Mouse (Mus musculus) lung, embryonic 15.5 days (tissue): ENCODE data around the gene Ctc1. TPM values are rescaled to one million over a fixed set of nuclear protein-coding genes. Genes with fewer than 3 reads are reported as not detected.
A peak's percentile ranks its signal among the peaks of the same experiment; 100 is the strongest.

Source experiments
- ATAC-seq: fragments of 200-750 bp; cut with Nextera tagmentation; 2 replicates; pipeline ENCODE4 v1.8.0; 2017; ENCODE audit warnings: moderate number of reproducible peaks, borderline replicate concordance; ENCODE audit not compliant: low FRiP score, low TSS enrichment; ENCODE audit errors: extremely low read depth
- H3K27ac ChIP-seq: fragments of 300-500 bp; sonication (generic); 2 replicates; pipeline ENCODE4 v1.5.1; 2015; ENCODE audit warnings: moderate library complexity, mild to moderate bottlenecking, inconsistent platforms
- H3K27me3 ChIP-seq: fragments of 300-500 bp; sonication (generic); 2 replicates; pipeline ENCODE4 v1.6.1; 2015; ENCODE audit warnings: inconsistent platforms
- H3K36me3 ChIP-seq: fragments of 300-500 bp; sonication (generic); 2 replicates; pipeline ENCODE4 v1.6.1; 2015; ENCODE audit warnings: inconsistent platforms
- H3K4me1 ChIP-seq: fragments of 300-500 bp; sonication (generic); 2 replicates; pipeline ENCODE4 v1.6.1; 2015; ENCODE audit warnings: inconsistent platforms
- H3K4me2 ChIP-seq: fragments of 300-500 bp; sonication (generic); 2 replicates; pipeline ENCODE4 v1.6.1; 2015; ENCODE audit warnings: inconsistent platforms, mild to moderate bottlenecking, moderate library complexity
- H3K4me3 ChIP-seq: fragments of 300-500 bp; sonication (generic); 2 replicates; pipeline ENCODE4 v1.5.1; 2015; ENCODE audit warnings: mild to moderate bottlenecking, inconsistent platforms
- H3K9ac ChIP-seq: fragments of 300-500 bp; sonication (generic); 2 replicates; pipeline ENCODE4 v1.6.1; 2015; ENCODE audit warnings: inconsistent platforms
- H3K9me3 ChIP-seq: fragments of 300-500 bp; sonication (generic); 2 replicates; pipeline ENCODE4 v1.6.1; 2016; ENCODE audit warnings: inconsistent platforms
- WGBS: fragments of 180-500 bp; shearing (Covaris S2); methylation state at CpG from one replicate; pipeline ENCODE4 v1.1.7; 2015; 5-methylcytosine and 5-hydroxymethylcytosine counted together
- polyA plus RNA-seq: library from polyadenylated mRNA; unstranded; fragments of >200 nt; fragmentation: Nextera tagmentation; extraction: Ambion mirVana; gene quantifications from 2 replicates; pipeline ENCODE4 v1.2.1, GENCODE M21; 2015

Gene Ctc1
- polyA plus RNA-seq, 1 experiment from 2014 or later, result 53.3 TPM

GRCm38 (mm10) chr11:69037231-69038061 lies 21.7 kb downstream of the Ctc1 start:
- H3K27me3 ChIP-seq, result no peaks in the 10 kb centered on the region
- no peaks in the 10 kb centered on the region for H3K9me3 ChIP-seq
- H3K27ac ChIP-seq, result peak overlapping the region; percentile 86
- H3K36me3 ChIP-seq, result peaks cover 38% of the 10 kb centered on the region
- peak overlapping the region; percentile 65 for H3K4me3 ChIP-seq
- peak overlapping the region; percentile 69 for H3K9ac ChIP-seq
- 0 out of 2 replicates have a peak, but pooled peaks have one; percentile 21 for ATAC-seq
- peak overlapping the region; percentile 59 for H3K4me2 ChIP-seq
- H3K4me1 ChIP-seq, result peaks cover 29% of the 10 kb centered on the region
- under 1% methylated on average over 34 of the region's 34 CpGs for WGBS

GRCm38 (mm10) chr11:69038173-69038572 lies 22.5 kb downstream of the Ctc1 start:
- Histone ChIP-seq H3K27ac (no peak overlapping the region), H3K4me3 (no peak overlapping the region)

GRCm38 (mm10) chr11:69045531-69046394 lies 30.1 kb downstream of the Ctc1 start, which contains the start of gene Aurkb:
TSS of gene Aurkb (plus strand) at chr11:69045647.
- Histone ChIP-seq H3K9ac (peak within 1 kb of the TSS; percentile 78), H3K9me3 (no peaks in the 10 kb centered on the region), H3K27me3 (no peaks in the 10 kb centered on the region), H3K27ac (peak within 1 kb of the TSS; percentile 95), H3K4me3 (peak within 1 kb of the TSS; percentile 75), H3K4me2 (peak within 1 kb of the TSS; percentile 74), H3K4me1 (peaks cover 32% of the 10 kb centered on the region), H3K36me3 (peaks cover 19% of the 10 kb centered on the region)
- peak; percentile 72 for ATAC-seq
- under 1% methylated on average over 54 of the region's 54 CpGs for WGBS

More at GRCm38 (mm10) chr11:69038173-69038572, 22.5 kb downstream of the Ctc1 start:
- H3K4me1 ChIP-seq, result peaks cover 29% of the 10 kb centered on the region
- H3K27me3 ChIP-seq, result no peaks in the 10 kb centered on the region
- 68% methylated on average over 5 of the region's 5 CpGs for WGBS
- no peaks in the 10 kb centered on the region for H3K9me3 ChIP-seq
- ATAC-seq, result no peak
- peaks cover 31% of the 10 kb centered on the region for H3K36me3 ChIP-seq
- H3K9ac ChIP-seq, result no peak overlapping the region
- H3K4me2 ChIP-seq, result peak overlapping the region; percentile 82; the same call in 1 of the 2 replicates

- H3K9me3 ChIP-seq, result no peaks in the 10 kb centered on the region
- peak overlapping the region; percentile 74 for H3K4me2 ChIP-seq
- peak overlapping the region; percentile 75 for H3K4me3 ChIP-seq
- peaks cover 32% of the 10 kb centered on the region for H3K4me1 ChIP-seq
- WGBS, result 6% methylated on average over 9 of the region's 9 CpGs
- H3K9ac ChIP-seq, result peak overlapping the region; percentile 78
- H3K27ac ChIP-seq, result peak overlapping the region; percentile 95
- H3K27me3 ChIP-seq, result no peaks in the 10 kb centered on the region
- H3K36me3 ChIP-seq, result peaks cover 24% of the 10 kb centered on the region
- no peak for ATAC-seq
These were observed 30.7 kb downstream of the Ctc1 start for GRCm38 (mm10) chr11:69046395-69046774.

GRCm38 (mm10) chr11:69047592-69047991 lies 31.9 kb downstream of the Ctc1 start:
- no peaks in the 10 kb centered on the region for H3K9me3 ChIP-seq
- no peak overlapping the region for H3K27ac ChIP-seq
- no peak for ATAC-seq
- H3K27me3 ChIP-seq, result no peaks in the 10 kb centered on the region
- peak overlapping the region; percentile 74 for H3K4me2 ChIP-seq
- H3K9ac ChIP-seq, result no peak overlapping the region
- peaks cover 29% of the 10 kb centered on the region for H3K36me3 ChIP-seq
- 78% methylated on average over 12 of the region's 12 CpGs for WGBS
- H3K4me1 ChIP-seq, result peaks cover 32% of the 10 kb centered on the region
- 0 out of 2 replicates have a peak overlapping the region, but pooled peaks have one; percentile 75 for H3K4me3 ChIP-seq

GRCm38 (mm10) chr11:69048151-69048550 lies 32.4 kb downstream of the Ctc1 start:
- peaks cover 32% of the 10 kb centered on the region for H3K4me1 ChIP-seq
- no peaks in the 10 kb centered on the region for H3K27me3 ChIP-seq
- no peak overlapping the region for H3K4me3 ChIP-seq
- WGBS, result 86% methylated on average over 14 of the region's 14 CpGs
- no peak overlapping the region for H3K9ac ChIP-seq
- no peaks in the 10 kb centered on the region for H3K9me3 ChIP-seq
- H3K27ac ChIP-seq, result no peak overlapping the region
- H3K36me3 ChIP-seq, result peaks cover 29% of the 10 kb centered on the region
- peak overlapping the region; percentile 74; the same call in 1 of the 2 replicates for H3K4me2 ChIP-seq
- ATAC-seq, result no peak

GRCm38 (mm10) chr11:69050748-69051147 lies 35.0 kb downstream of the Ctc1 start:
- no peak overlapping the region for H3K27ac ChIP-seq
- ATAC-seq, result no peak
- H3K27me3 ChIP-seq, result no peaks in the 10 kb centered on the region
- H3K36me3 ChIP-seq, result peaks cover 36% of the 10 kb centered on the region
- H3K4me1 ChIP-seq, result peaks cover 32% of the 10 kb centered on the region
- H3K9me3 ChIP-seq, result no peaks in the 10 kb centered on the region
- no peak overlapping the region for H3K4me2 ChIP-seq
- no peak overlapping the region for H3K9ac ChIP-seq
- no peak overlapping the region for H3K4me3 ChIP-seq
- 89% methylated on average over 8 of the region's 8 CpGs for WGBS

GRCm38 (mm10) chr11:69051771-69052170 lies 36.1 kb downstream of the Ctc1 start:
- Histone ChIP-seq H3K9ac (no peak overlapping the region), H3K4me3 (no peak overlapping the region), H3K4me2 (no peak overlapping the region), H3K36me3 (peaks cover 36% of the 10 kb centered on the region), H3K9me3 (no peaks in the 10 kb centered on the region), H3K4me1 (peaks cover 27% of the 10 kb centered on the region), H3K27me3 (no peaks in the 10 kb centered on the region), H3K27ac (no peak overlapping the region)
- WGBS, result 77% methylated on average over 4 of the region's 4 CpGs
- ATAC-seq, result no peak

- Histone ChIP-seq H3K27me3 (no peaks in the 10 kb centered on the region), H3K27ac (no peak overlapping the region), H3K9ac (no peak overlapping the region), H3K4me1 (peaks cover 20% of the 10 kb centered on the region), H3K9me3 (no peaks in the 10 kb centered on the region), H3K4me2 (no peak overlapping the region), H3K36me3 (peaks cover 36% of the 10 kb centered on the region), H3K4me3 (no peak overlapping the region)
- ATAC-seq, result no peak
- WGBS, result 77% methylated on average over 2 of the region's 2 CpGs
These were observed 37.2 kb downstream of the Ctc1 start for GRCm38 (mm10) chr11:69052824-69053421.

GRCm38 (mm10) chr11:69053848-69054247 lies 38.1 kb downstream of the Ctc1 start:
- Histone ChIP-seq H3K9me3 (no peaks in the 10 kb centered on the region), H3K36me3 (peaks cover 29% of the 10 kb centered on the region), H3K4me1 (peaks cover 19% of the 10 kb centered on the region), H3K4me3 (no peak overlapping the region), H3K27me3 (no peaks in the 10 kb centered on the region), H3K4me2 (no peak overlapping the region), H3K9ac (no peak overlapping the region), H3K27ac (no peak overlapping the region)
- no peak for ATAC-seq
- 67% methylated on average over 3 of the region's 3 CpGs for WGBS

- Histone ChIP-seq H3K27ac (peak overlapping the region; percentile 77; the same call in 1 of the 2 replicates), H3K36me3 (peaks cover 7% of the 10 kb centered on the region; the same call in 1 of the 2 replicates), H3K9me3 (no peaks in the 10 kb centered on the region), H3K4me1 (peaks cover 30% of the 10 kb centered on the region), H3K27me3 (no peaks in the 10 kb centered on the region), H3K4me3 (peak overlapping the region; percentile 79), H3K4me2 (peak overlapping the region; percentile 95), H3K9ac (peak overlapping the region; percentile 65)
- no peak for ATAC-seq
- 71% methylated on average over 2 of the region's 2 CpGs for WGBS
These were observed 42.6 kb downstream of the Ctc1 start for GRCm38 (mm10) chr11:69058265-69058664.
